Mouse (Mus musculus): ENCODE data around the gene Lrrk2. TPM values are rescaled to one million over a fixed set of nuclear protein-coding genes. Genes with fewer than 3 reads are reported as not detected.
A peak's percentile ranks its signal among the peaks of the same experiment; 100 is the strongest.

Gene Lrrk2
- 1.4 and 2.0 TPM in 2 replicates for polyA plus RNA-seq (2016; fragmentation: Nextera tagmentation; extraction: Ambion mirVana)

DNA sequence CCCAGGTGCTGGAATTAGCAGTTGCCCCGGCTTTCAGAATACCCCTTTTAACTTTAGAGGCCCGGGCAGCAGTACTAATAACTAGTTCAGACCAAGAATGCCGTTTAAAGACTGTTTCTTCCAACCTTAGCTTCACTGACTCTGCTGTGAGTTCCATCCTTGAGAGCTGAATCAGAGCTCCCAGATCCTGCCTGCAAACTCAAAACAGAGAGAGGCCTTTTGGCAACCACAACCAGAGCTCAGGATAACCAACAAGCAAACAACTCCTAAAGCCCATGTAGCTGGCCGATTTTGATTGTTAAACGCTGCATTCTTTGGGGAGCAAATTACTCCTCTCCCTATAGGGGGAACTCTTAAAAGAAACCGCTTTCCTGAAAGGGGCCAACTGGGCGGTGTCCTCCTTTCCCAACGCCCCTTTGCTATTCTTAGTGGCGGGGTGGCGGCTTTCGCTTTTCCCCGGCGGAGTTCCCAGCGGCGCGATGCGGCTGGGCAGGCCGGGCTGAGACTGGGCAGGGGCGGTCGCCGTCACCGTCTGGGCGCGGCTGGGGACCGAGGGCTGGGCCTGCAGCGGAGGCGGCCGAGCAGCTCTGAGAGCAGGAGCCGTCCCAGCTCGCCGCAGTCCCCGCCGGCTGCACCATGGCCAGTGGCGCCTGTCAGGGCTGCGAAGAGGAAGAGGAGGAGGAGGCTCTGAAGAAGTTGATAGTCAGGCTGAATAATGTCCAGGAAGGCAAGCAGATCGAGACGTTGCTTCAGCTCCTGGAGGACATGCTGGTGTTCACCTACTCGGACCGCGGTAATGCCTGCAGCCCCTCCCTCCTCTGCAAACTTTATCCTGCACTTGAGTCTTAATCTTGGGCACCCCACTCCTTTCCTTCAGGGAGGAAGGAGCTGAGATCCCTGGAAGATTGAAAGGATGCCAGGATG is at the start of gene Lrrk2:
Lrrk2 (plus strand) TSS at position 531 of the 924 bp plus-strand sequence.
- peak within 1 kb of the TSS; percentile 58 for H3K4me3 ChIP-seq
- no peaks in the 10 kb centered on the region for H3K9me3 ChIP-seq (replicated peaks)
- no peaks in the 10 kb centered on the region for H3K27me3 ChIP-seq (ENCODE audit: low read depth, poor library complexity, severe bottlenecking)
- peak; percentile 84 for DNase-seq (ENCODE audit: low spot score)
- H3K36me3 ChIP-seq: no peaks in the 10 kb centered on the region
- peaks cover 19% of the 10 kb centered on the region; the same call in 1 of the 2 replicates for H3K4me1 ChIP-seq
- peak within 1 kb of the TSS; percentile 83 for H3K27ac ChIP-seq
- WGBS: 3% methylated on average over 39 of the region's 40 CpGs

DNA sequence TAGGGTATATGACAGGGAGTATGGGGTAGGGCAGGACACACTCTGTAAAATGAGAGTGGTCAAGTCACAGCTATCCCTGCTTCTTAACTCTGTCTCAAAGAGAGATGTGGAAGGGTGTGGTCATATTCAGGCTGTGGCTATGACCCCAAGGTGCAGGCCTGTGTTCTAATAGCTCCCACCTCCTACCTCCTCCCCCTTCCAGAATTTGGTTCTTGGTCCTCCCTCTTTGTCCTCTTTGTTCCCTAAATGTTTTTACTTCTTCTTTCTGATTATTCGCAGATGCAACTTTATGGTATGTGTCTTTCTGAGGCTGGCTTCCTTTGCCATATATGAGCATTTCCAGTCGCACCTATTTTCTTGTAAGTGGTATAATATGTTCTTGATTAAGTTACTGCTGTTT is 48.5 kb upstream of the Lrrk2 start:
- WGBS: 85% methylated on average over 2 of the region's 2 CpGs
- H3K4me1 ChIP-seq: peaks cover 6% of the 10 kb centered on the region; the same call in 1 of the 2 replicates
- H3K27ac ChIP-seq: no peak overlapping the region
- no peaks in the 10 kb centered on the region for H3K9me3 ChIP-seq (replicated peaks)
- no peaks in the 10 kb centered on the region for H3K36me3 ChIP-seq
- H3K27me3 ChIP-seq (ENCODE audit: low read depth, poor library complexity, severe bottlenecking): no peaks in the 10 kb centered on the region
- DNase-seq (ENCODE audit: low spot score): no peak
- H3K4me3 ChIP-seq: no peak overlapping the region

DNA sequence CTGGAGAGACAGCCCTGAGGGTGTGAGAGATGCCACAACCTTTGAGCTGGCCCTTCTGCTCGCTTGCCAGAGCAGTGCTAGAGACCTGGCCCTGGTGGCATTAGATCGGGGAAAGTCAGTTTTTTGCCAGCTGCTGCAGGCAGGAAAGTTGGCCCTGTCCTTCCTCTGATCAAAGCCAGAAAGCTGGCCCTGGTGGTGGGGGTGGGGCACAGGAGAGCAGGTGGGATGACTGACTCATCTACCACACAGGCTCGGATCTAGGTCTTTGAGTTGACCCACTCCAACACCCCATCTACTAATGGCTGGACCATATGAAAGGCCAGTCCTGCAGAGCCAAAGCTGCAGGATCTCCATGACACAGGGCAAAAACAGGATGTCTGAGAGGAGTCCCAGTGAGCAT is 43.8 kb upstream of the Lrrk2 start:
- H3K27ac ChIP-seq: no peak overlapping the region
- H3K4me1 ChIP-seq: peaks cover 6% of the 10 kb centered on the region; the same call in 1 of the 2 replicates
- H3K4me3 ChIP-seq: no peak overlapping the region
- no peaks in the 10 kb centered on the region for H3K9me3 ChIP-seq (replicated peaks)
- H3K36me3 ChIP-seq: no peaks in the 10 kb centered on the region
- WGBS: 75% methylated on average over 3 of the region's 3 CpGs
- no peak for DNase-seq (ENCODE audit: low spot score)
- H3K27me3 ChIP-seq (ENCODE audit: low read depth, poor library complexity, severe bottlenecking): no peaks in the 10 kb centered on the region

DNA sequence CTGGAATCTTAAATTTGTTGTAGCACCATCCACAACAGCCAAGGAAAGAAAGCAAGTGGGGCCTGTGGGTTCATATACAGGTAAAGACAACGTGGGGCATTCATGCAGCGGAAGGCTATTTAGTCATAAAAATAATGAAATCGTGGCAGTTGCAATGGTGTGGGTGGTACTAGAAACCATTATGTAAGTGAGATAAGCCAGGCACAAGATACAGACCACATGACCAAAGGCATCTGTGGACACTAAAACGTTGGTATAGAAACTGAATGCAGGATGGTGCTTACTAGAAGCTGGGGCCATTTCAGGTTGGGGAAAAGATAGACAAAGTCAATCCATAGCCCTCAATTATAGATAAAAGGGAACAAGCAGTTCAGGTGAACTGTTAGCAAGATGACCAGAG is 40.5 kb upstream of the Lrrk2 start:
- 90% methylated on average over 4 of the region's 4 CpGs for WGBS
- Histone ChIP-seq H3K9me3 (replicated peaks) (no peaks in the 10 kb centered on the region), H3K27ac (no peak overlapping the region)

DNA sequence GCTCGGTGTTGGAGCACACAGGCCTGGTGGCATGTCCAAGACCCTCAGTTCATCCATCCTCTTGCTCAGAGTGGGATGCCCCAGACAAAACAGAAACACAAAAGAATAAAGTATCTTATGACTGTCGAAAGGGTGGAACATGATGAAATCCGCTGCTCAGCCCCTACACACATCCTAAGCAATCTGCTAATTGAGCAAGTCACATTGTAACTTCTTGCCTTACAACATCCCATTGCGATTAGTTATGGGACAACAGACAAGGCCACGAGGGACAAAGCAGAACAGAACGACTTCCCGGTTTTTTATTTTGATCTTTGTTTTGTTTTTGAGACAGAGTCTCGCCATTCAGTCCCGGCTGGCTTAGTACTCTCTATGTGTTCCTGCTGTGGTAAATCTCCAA is 39.9 kb upstream of the Lrrk2 start:
- 90% methylated on average over 9 of the region's 9 CpGs for WGBS
- no peak for DNase-seq (ENCODE audit: low spot score)
- no peak overlapping the region for H3K4me3 ChIP-seq
- H3K9me3 ChIP-seq (replicated peaks): no peaks in the 10 kb centered on the region
- no peak overlapping the region for H3K27ac ChIP-seq
- no peaks in the 10 kb centered on the region for H3K27me3 ChIP-seq (ENCODE audit: low read depth, poor library complexity, severe bottlenecking)
- no peaks in the 10 kb centered on the region for H3K36me3 ChIP-seq
- H3K4me1 ChIP-seq: peaks cover 6% of the 10 kb centered on the region; the same call in 1 of the 2 replicates

More for the DNA sequence above, 40.5 kb upstream of the Lrrk2 start:
- Histone ChIP-seq H3K36me3 (no peaks in the 10 kb centered on the region), H3K27me3 (ENCODE audit: low read depth, poor library complexity, severe bottlenecking) (no peaks in the 10 kb centered on the region), H3K4me3 (no peak overlapping the region), H3K4me1 (peaks cover 6% of the 10 kb centered on the region; the same call in 1 of the 2 replicates)
- no peak for DNase-seq (ENCODE audit: low spot score)

DNA sequence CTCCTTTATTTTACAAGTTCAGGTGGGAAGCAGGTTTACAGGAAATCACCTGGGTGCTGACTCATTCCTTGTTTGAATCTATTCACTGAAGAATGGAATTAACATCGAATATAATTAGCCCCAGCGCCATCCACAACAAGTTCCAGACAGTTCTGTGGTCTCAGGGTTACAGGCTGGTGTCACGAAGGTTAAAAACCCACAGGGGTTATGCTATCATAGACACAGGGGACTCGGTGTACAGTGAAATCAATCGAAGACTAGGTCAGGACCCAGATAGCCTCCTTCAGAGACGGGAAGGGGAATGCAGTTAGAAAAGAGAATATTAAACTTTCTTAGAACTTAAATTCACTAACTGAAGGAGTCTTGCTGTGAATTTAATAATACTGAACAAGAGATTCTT is 39.2 kb upstream of the Lrrk2 start:
- Histone ChIP-seq H3K36me3 (no peaks in the 10 kb centered on the region), H3K27me3 (ENCODE audit: low read depth, poor library complexity, severe bottlenecking) (no peaks in the 10 kb centered on the region), H3K27ac (no peak overlapping the region), H3K9me3 (replicated peaks) (no peaks in the 10 kb centered on the region), H3K4me3 (no peak overlapping the region), H3K4me1 (peaks cover 5% of the 10 kb centered on the region; the same call in 1 of the 2 replicates)
- no peak for DNase-seq (ENCODE audit: low spot score)
- WGBS: 82% methylated on average over 6 of the region's 6 CpGs

DNA sequence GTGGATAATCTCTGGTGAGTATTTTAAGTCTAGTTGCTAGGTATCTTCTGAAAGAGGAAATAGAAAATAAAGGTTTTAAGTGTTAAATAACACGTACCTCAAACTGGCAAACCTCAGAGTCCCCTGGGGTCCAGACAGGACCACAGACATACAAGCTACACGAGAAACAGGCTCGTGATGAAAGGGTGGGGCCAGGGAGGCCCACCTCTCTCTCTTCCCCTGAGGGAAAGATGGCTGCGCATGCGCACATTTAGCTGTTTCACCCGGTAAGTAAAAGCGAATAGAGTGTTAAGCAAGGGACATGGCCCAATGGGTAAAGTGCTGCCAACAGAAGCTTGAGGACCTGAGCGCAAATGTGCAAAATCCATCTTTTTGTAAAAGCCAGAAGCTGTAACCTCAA is 38.7 kb upstream of the Lrrk2 start:
- 82% methylated on average over 8 of the region's 8 CpGs for WGBS
- Histone ChIP-seq H3K36me3 (no peaks in the 10 kb centered on the region), H3K9me3 (replicated peaks) (no peaks in the 10 kb centered on the region), H3K27ac (no peak overlapping the region), H3K4me1 (peaks cover under 1% of the 10 kb centered on the region; the same call in 1 of the 2 replicates), H3K4me3 (no peak overlapping the region), H3K27me3 (ENCODE audit: low read depth, poor library complexity, severe bottlenecking) (no peaks in the 10 kb centered on the region)
- no peak for DNase-seq (ENCODE audit: low spot score)

DNA sequence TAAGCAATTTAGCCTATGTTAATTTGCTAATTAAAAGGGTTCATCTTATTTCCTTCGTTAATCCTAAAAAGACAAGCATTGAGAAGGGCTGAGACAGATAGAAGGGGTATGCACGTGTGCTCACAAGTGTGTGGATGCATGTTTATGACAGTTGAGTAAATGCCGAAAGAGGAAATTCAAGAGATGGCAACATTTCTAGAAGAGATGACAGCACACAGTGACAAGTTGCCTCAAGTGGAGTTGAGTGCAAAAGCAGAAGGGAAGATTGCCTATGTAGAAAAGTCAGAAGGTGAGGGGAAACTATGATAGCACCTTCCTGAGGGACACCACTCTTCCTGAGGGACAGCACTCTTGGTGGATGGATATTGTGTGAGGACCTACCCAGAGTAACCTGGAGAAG is 31.3 kb upstream of the Lrrk2 start:
- Histone ChIP-seq H3K27me3 (ENCODE audit: low read depth, poor library complexity, severe bottlenecking) (no peaks in the 10 kb centered on the region), H3K4me1 (no peaks in the 10 kb centered on the region), H3K4me3 (no peak overlapping the region), H3K27ac (no peak overlapping the region), H3K36me3 (no peaks in the 10 kb centered on the region), H3K9me3 (replicated peaks) (0 out of 2 replicates have a peak, but pooled peaks cover 2% of the 10 kb centered on the region)
- 83% methylated on average over 3 of the region's 3 CpGs for WGBS
- no peak for DNase-seq (ENCODE audit: low spot score)

DNA sequence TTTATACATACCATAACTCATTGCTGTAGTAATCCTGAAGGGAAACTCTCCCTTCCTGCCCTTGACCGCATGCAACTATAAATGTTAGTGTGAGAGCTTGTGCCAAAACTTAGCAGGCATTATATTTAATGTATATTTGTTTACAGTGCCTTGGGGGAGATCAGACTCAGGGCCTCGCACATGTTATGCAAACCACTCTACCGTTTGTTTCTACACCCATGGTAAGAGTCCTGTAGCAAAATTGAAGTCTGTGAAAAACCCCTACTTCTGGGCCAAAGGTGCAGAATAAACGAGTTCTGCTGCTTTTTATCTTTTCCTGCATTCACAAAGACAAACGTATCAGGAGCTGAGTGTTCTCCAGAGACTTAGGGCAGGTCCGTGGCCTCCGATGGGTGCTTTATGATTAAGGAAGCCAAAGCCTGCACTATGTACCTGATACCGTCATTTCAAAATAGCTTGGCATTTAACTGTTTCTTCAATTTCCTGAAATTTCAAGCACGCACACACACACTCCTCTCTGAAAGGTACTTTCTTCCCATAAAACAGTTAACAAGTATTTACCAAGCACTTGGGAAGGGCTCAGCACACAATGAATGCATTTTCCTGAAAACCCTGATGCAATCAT is 30.2 kb upstream of the Lrrk2 start:
- no peaks in the 10 kb centered on the region for H3K27me3 ChIP-seq (ENCODE audit: low read depth, poor library complexity, severe bottlenecking)
- no peak for DNase-seq (ENCODE audit: low spot score)
- H3K9me3 ChIP-seq (replicated peaks): 0 out of 2 replicates have a peak, but pooled peaks cover 2% of the 10 kb centered on the region
- H3K4me1 ChIP-seq: no peaks in the 10 kb centered on the region
- 85% methylated on average over 9 of the region's 9 CpGs for WGBS
- no peak overlapping the region for H3K4me3 ChIP-seq
- no peaks in the 10 kb centered on the region for H3K36me3 ChIP-seq
- no peak overlapping the region for H3K27ac ChIP-seq

DNA sequence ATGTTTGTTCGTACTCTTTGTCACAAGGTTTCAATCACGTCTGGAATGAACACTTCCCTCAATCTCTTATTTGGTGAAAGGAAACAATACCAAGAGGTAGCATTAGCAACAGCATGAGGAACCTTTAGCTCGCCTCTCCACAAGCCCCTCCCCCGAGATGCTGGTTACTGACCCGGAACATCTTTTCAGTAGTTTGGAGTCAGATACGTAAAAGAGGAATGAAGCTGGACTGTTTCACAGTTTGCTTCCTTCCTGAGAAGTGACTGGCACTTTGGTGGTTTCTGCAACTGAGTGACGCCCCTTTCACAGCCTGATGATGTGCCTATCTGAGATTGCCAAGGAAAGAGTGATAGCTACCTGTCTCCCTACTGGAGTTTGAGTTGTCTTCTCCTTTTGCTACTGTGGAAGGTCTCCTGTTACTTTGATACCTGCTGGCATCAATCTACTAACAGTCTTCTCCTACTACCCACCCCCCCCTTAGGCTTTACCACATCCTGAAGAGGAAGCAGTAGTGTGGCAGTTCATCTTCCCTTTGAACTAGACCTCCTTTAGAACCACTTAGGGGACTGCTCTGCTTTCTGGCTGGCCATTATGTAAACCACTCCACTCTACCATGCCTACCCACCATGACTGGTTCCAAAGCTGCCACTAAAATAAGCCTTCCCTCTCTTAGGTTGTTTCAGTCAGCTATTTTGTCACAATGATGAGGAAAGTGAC is 29.2 kb upstream of the Lrrk2 start:
- DNase-seq (ENCODE audit: low spot score): no peak
- Histone ChIP-seq H3K27me3 (ENCODE audit: low read depth, poor library complexity, severe bottlenecking) (no peaks in the 10 kb centered on the region), H3K27ac (no peak overlapping the region), H3K4me3 (no peak overlapping the region), H3K4me1 (no peaks in the 10 kb centered on the region), H3K9me3 (replicated peaks) (0 out of 2 replicates have a peak, but pooled peaks cover 2% of the 10 kb centered on the region), H3K36me3 (no peaks in the 10 kb centered on the region)
- WGBS: 89% methylated on average over 7 of the region's 7 CpGs

DNA sequence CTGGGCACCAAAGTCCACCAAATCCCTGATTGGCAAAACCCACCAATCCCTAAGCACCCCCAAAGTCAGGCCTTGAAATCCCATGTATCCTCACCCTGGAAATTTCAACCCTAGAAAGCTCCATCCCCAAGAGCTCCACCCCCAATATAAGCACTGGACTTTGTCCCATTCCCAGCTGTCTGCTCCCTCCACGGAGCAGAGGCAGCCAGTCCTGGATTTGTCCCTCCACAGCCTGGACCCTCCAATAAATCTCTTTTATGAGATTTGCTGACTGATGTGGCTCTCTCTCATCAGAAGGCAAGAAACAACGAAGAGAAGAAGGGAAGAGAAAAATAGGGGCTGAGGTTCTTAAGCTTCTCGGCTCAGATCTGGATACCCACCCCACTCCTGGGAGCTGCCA is 22.7 kb upstream of the Lrrk2 start:
- Histone ChIP-seq H3K27ac (no peak overlapping the region), H3K27me3 (ENCODE audit: low read depth, poor library complexity, severe bottlenecking) (no peaks in the 10 kb centered on the region), H3K36me3 (no peaks in the 10 kb centered on the region), H3K4me3 (no peak overlapping the region), H3K4me1 (no peaks in the 10 kb centered on the region), H3K9me3 (replicated peaks) (no peaks in the 10 kb centered on the region)
- no peak for DNase-seq (ENCODE audit: low spot score)
- WGBS: 45% methylated on average over 3 of the region's 3 CpGs

DNA sequence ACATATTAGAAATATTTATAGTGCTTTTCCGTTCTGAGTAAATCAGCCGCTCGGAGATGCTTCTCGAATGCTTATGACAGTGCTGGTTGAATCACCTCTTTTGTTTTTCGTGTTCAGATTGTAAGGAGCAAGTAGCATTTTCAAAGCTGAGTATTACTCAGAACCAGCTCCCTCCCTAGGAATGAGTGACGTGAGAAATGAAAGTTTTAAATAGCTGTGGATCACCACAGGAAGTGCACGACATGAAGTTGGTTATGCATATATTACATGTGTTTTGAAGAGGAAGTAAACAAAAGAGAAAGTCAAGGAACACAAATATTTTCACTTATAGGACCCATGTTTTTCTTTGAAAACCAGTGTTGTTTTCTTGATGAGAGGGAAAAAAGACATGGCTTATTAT is 21.5 kb upstream of the Lrrk2 start:
- no peaks in the 10 kb centered on the region for H3K27me3 ChIP-seq (ENCODE audit: low read depth, poor library complexity, severe bottlenecking)
- no peak for DNase-seq (ENCODE audit: low spot score)
- H3K4me3 ChIP-seq: no peak overlapping the region
- no peaks in the 10 kb centered on the region for H3K9me3 ChIP-seq (replicated peaks)
- no peaks in the 10 kb centered on the region for H3K36me3 ChIP-seq
- 91% methylated on average over 7 of the region's 7 CpGs for WGBS
- H3K27ac ChIP-seq: no peak overlapping the region
- no peaks in the 10 kb centered on the region for H3K4me1 ChIP-seq
